Mouse (Mus musculus): ENCODE measurements around the gene Plcb3.
"Not testable (repeated sequence)": the region's sequence is repeated elsewhere in the genome, so short reads cannot be mapped to it uniquely, and the experiment has no call there.

Gene Plcb3

DNA sequence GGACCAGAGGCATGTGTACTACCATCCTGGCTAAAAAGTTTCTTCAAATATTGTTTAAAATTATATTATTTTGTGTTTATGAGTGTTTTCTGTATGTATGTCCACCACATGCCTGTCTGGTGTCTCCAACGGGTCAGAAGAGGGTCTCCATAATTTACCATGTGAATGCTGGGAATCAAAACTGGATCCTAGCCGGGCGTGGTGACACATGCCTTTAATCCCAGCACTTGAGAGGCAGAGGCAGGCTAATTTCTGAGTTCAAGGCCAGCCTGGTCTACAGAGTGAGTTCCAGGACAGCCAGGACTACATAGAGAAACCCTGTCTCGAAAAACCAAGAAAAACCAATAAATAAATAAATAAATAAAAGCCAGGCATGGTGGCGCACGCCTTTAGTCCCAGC, 14.9 kb upstream of the Plcb3 start:
- not testable (repeated sequence) for DNase-seq (ENCODE audit: low read depth in 2 of 2, low spot score in 2 of 2)

DNA sequence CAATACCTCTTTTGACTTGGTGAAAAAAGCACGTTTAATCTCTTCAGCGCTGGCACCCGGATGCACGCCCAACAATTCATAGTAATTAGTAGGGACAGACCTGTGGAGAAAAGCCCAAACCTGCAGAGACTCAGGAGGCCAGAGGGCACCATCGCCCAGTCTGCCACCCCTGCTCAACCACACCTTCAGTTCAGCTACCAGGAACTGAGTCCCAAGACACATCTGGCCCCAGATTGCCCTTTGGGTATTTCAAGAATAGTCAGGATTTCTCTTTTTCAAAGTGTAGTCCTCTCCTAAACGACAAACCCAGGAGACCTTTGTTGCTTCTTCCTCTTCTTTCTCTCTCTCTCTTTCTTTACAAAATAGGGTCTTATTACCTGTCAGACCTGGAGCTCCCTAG, 14.4 kb upstream of the Plcb3 start:
- DNase-seq (ENCODE audit: low read depth in 2 of 2, low spot score in 2 of 2): no peak

DNA sequence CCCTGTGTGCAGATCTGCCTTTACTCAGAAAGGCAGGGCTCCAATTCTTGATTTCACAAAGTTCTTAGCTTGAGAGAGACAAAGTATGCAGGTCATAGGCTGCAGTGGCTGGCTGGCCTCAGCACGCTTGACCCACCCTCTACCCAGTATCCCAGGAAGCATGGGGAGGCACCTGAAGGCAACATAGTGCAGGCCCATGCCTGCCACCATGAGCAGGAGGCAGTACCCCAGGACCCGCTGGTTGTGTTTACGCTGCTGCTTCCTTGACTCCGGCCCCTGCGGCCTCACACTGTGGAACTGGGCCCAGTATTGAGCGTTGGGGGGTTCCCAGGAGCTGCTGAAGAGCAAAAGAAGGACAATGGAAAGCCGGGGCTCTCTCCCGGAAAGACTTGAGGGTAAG, 13.0 kb upstream of the Plcb3 start:
- no peak for DNase-seq (ENCODE audit: low read depth in 2 of 2, low spot score in 2 of 2)

DNA sequence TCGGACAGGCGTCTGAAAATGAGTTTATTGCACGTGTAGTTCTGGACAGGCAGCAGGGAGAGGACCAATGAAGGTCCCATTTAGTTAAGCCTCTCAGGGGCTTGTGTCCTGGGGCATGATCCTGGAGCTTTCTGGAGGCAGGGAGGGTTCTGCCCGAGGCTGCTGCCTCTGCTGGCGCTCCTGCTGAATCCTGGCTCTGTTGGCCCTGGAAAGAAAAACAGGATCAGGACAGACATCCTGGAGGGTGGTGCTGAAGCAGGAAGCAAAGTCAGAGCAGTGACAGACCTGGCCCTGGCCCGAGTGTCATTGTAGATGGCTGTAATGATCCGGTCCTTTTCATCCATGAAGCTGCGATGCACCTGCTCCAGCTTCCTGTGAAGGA, 11.6 kb upstream of the Plcb3 start:
- no peak for DNase-seq (ENCODE audit: low read depth in 2 of 2, low spot score in 2 of 2)

DNA sequence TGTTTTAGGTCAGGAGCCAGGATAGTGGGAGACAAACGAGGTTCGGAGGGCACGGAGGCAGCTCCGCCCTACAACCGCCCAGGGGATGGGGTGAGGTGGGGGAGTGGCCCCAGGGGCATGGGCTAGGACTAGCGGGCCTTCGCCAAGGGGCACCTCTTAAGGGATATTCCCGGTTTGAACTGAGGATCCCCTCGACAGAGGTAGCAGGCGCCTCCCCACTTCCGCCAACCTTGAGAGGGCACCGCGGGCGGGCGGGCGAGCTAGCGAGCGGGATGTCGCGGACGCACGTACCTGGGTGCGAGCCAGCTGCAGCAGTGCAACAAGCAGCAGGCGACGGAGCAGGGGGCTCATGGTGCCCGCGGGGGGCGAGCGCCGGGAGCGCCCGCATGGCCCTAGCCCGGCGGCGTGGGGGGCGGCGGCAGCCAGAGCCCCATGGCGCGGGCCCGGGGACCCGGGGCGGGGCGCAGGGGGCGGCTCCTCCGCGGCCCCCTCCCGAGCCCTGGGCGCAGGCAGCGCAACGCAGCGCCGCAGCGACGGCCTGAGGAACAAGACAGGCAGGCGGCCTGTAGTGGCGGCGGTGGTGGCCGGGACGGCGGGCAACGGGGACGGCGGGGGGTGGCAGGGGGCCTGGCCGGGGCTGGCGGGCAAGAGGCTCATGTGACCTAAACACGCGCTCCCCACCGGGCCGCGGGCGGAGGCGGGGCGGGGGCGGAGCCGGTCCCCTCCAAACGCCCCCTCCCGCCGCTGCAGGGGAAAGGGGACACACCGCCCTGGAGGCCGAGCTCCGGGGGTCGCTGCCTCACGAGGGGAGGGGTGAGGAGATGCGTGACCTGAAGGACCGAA, 11.0 kb upstream of the Plcb3 start, which contains the start of gene Vegfb:
Gene Vegfb (minus strand): TSS at position 591 of the 843 bp plus-strand sequence.
- peak in 1 of 2 experiments; percentile 44 for DNase-seq (ENCODE audit: low read depth in 2 of 2, low spot score in 2 of 2)

DNA sequence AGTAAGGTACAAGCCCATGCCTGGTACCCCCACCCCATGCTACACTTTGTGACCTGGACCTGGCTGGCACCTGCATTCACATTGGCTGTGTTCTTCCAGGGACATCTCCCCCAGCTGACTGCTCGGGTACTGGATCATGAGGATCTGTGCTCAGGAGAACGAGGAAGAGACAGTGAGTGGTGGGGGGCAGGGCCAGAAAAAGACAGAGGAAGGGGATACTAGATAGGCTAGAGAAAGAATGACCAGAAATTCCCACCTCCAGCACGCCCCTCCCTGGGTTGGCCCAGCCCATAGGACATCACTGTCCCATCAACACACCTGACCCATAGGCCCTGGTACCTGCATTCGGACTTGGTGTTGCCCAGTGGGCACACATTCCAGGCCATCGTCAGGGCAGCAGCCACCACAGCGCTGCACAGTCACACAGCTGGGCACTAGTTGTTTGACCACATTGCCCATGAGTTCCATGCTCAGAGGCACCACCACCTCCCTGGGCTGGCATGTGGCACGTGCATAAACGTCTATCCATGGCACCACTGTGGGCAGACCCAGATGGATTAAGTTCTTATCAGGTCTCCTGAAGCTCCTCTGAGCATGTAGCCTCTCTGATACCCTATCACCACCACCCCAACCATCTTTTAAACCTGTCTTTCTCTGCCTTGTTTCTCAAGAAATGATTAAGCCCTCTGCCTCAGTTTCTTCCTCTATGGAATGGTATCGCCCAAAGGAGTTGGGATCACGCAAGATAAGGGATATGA, 9.9 kb upstream of the Plcb3 start:
- no peak for DNase-seq (ENCODE audit: low read depth in 2 of 2, low spot score in 2 of 2)

DNA sequence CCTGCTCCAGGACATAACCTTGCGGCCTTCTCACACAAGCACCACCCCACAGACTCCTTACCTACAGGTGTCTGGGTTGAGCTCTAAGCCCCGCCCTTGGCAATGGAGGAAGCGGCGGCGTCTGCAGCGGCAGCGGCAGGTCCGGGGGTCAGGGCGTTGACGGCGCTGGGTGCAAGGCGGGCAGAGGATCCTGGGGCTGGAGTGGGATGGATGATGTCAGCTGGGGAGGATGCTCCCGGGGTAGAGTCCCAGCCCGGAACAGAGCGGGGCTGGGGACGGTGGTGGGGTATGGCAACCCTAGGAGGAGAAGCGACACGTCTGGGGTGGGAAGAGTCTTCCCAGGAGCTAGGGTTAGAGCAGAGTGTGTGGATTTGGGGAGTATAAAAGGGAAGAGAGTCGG, 9.0 kb upstream of the Plcb3 start:
- DNase-seq (ENCODE audit: low read depth in 2 of 2, low spot score in 2 of 2): no peak

DNA sequence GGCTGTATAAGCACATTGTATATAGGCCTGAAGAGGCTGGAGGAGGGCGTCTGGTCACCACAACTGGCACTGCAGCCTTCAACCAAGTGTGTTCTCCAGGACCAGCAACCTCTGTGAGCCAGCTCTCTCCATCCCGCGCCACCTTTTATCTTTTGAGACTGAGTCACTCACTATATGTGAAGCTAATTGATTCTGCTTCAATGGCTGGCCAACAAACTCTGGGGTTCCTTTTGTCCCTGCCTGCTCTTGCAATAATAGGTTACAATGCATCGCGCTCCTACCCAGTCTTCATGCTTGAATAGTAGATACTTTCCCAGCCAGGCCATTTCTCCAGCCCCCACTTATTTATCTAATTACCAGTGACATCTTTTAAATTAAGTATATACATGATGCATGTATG, 7.4 kb upstream of the Plcb3 start:
- DNase-seq (ENCODE audit: low read depth in 2 of 2, low spot score in 2 of 2): no peak

DNA sequence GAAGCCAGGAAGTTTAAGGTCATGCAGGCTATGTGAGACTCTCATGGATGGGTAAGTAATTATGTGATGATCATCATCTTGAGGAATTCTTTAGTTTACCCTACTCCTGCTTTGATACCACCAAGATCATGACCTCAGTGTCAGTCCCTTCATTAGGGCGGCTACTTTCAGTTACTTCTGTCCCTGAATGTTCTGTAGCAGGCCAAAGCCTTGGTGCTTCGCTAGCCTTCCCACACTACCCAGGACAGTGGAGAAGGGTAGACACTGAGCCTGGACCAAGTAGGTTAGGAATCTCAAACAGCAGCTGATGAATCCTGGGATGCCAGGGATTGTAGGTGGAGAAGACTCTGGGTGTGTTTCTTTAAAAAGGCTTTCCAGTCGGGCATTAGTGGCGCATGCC, 5.2 kb upstream of the Plcb3 start:
- no peak for DNase-seq (ENCODE audit: low read depth in 2 of 2, low spot score in 2 of 2)

DNA sequence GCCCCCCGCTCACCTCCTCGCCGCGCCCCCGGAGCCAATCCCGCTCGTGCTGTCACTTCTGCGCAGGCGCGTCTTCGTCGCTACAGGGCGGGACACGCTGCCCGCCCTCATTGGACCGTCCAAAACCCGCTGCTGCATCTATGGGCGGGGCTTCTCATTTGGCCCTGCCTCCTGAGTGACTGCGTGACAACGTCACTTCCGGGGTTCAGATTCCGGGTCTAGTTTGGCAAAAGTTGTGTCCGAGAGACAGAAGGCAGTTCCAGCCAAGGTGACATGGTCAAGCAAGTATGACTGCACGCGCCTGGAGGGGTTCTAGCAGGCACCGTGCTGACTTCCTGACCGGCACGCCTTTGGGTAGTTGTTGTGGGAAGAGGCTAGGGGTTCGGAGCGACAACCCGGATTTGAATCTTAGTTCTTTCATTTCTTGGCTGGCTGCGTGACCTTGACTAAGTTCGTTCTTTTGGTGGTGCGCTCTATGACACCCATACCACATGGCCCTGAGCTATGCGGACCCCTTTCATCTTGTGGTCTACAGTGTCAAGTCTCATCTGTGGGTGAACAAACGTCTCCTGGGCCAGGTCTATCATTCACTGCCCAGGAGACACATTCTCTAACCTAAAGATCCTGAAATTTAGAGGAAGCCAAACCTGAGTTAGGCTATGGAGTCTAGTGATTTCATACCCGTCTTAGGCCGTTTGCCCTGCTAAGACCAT, 4.3 kb upstream of the Plcb3 start, which contains the start of gene Fkbp2:
Gene Fkbp2 (minus strand): TSS at position 121 of the 713 bp plus-strand sequence.
- peak; percentile 98 for DNase-seq (ENCODE audit: low read depth in 2 of 2, low spot score in 2 of 2)

DNA sequence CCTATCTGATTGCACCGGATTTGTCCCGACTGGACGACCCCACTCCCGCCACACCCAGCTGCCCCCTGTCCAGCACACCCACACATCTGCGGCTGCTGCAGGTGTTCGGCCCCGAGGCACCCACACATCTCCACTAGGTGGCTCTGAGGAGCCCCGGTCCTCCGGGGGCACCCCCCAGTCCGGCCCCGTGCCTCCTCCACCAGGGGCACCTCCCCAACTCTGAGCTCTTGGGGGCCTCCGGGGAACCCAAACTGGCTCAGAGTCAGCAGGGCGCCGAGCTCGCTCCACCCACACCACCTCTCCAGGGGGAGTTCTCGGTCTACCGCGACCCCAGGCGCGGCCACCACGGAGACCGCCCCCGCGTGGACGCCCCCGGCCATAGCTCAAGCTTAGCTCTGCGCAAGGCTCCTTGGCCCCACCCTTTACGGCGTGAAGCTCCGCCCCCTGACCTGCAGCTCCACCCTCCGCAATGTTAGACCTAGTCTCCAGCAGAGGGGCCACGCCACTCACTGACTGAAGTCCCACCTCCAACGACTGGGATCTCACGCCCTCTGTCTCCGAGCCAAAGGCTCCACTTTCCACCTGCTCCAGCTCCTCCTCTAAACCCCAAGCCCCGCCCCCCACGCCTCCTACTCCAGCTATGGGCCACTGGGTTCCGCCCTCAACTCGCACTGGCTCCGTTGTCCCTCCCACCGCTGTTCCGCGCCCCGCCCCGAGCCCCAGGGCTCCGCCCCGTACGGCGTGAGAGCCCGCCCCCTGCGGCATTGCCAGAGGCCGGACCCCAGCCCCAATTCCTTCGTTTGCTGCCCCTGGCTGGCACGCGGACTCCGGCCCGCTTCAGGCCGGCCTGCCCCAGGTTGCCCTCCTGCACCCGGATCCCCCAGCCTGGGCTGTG, 3.5 kb upstream of the Plcb3 start:
- peak; percentile 99 to 100 for DNase-seq (ENCODE audit: low read depth in 2 of 2, low spot score in 2 of 2)

DNA sequence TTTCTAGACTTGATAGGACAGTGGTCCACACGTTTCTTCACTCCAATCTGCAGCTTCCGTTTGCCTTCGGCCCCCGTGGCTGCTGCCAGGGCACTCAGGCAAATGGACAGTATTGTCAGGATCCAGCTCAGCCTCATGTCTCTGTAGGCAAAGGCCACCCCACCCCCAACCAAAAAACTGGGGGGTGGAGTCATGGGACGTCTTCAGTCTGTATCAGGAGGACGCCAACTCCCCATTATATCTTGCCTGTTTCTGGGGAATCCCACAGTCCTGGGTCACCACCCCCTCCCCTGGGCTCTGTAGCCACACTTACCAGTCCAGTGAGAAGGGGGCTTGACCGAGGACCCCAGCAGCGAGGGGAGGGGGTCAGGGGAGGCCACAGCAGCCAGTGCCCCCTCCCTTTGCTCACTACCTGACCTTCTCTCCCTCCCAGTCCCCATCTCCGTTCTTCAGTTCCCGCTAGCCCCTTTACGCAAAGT, 2.8 kb upstream of the Plcb3 start:
- no peak for DNase-seq (ENCODE audit: low read depth in 2 of 2, low spot score in 2 of 2)

DNA sequence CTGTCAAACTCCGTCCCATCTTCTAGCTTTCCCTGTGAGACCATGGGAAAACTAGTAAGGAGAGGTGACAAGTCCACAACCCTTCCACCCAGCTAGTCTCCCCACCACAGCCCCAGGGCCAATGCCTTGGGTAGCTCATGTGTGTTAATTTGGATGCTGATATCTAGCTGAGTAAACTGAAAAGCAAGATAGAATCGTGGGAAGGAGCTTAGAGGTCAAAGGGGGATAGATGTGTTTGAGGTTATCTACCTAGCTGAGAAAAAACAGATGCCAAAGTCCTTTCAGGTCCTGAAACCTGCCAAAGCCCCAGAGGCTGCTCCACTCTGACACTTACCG, 2.3 kb upstream of the Plcb3 start:
- no peak for DNase-seq (ENCODE audit: low read depth in 2 of 2, low spot score in 2 of 2)

DNA sequence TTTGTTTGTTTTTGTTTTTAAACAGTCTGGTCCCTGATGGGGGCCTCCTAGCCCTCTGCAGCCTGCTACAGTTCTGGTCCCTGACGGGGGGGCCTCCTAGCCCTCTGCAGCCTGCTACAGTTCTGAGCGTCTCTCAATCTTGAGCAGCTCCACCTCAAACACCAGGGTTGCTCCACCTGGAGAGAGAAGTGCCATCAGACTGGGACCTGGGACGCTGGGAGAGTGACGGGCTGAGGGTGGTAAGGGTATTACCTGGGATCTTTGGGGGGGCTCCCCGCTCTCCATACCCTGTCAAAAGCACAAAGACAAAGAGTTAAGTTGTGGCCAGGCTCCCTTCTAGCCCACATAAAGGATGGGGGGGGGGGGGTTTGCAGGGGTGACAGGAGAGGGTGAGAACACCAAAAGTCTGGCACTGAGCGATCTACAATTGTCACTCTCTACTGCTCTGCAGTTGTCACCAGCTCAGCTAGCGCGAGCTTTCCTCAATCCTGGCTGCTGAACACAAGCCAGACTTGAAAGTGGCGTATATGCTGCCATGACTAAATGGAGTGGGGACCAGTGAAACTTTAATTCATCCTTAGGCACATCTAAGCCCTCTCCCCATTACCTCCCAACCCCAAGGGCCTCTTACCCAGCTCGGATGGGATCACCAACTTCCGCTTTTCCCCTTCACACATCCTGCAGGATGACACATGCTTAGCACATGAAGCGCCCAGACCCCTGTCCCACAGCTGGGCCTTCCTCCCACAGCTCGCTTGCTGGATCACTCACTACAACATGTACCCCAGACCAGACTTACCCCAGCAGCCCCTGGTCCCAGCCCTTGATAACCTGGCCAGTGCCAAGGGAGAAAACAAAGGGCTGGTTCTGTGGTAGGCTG, 1.7 kb upstream of the Plcb3 start:
- no peak for DNase-seq (ENCODE audit: low read depth in 2 of 2, low spot score in 2 of 2)

DNA sequence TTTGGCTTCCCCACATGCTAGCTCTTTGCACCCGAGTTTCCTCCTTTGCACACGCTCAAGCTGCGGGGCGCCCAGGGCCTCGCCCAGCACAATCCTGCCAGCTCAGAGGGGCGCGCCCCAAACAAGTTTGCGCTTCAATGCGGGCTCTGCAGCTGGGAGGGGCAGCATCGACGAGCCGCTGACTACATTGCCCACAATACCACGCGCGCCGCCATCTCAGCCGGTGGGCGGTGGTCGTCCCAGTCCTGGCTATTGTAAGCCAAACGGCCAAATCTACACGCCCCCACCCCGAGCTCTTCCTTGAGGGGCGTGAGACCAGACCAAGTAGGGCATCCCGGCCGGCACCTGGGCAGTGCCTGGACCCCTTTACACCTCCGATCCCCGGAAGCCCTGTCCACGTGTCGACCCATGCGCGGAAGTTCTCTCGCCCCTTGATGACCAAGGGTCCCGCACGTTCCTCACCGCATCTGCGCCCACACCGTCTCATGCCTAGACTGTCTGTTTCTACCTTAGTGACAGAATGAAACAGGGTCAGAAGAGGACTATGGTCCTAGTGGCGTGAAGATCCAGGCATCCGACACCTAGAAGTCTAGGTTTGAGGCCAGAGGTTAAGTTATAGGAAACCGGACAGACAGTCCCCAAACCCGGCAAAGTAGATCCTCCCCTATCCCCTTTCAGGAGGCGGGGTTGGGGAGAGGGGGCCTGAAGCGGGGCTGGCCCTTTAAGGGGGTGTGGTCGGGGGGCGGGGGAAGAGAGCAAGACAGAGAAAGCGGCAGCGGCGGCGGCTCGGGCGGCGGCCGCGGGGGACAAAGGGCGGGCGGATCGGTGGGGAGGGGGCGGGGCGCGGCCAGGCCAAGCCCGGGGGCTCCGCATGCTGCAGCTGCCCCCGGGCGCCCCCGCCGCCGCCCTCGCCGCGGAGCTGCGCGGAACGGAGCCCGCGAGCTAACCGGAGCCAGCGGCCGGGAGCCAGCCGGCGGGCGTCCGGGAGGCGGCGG, 1.8 kb downstream of the Plcb3 start, which contains the start of gene Ppp1r14b:
Gene Ppp1r14b (plus strand): TSS at position 758 of the 995 bp plus-strand sequence.
- DNase-seq (ENCODE audit: low read depth in 2 of 2, low spot score in 2 of 2): peak; percentile 62 to 73

DNA sequence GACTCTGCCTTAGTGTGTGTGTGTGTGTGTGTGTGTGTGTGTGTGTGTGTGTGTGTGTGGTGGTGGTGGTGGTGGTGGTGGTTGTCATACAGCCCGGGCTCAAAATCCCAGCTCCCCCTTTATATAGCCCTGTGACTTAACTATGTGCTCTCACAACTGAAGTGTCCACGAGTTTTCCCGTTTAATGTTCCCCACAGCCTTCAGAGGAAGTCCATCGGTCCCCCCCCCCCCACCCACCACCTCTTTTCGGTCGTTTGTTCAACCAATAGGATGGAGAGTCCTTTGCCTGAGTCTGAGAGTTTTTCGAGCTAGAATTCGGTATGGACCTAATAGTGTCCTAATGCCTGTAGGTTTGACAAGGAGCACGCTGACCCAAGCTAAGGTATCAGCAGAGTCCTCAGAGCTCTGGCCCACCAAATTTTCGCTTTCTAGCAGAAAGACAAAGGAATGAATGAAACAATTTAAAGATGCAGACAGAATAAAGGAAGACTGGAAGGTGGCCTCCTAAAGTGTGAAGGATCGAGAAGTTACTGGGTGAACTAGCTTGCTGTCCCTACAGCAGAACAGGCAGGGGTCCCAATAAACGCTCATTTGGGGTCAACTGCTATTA, 2.6 kb downstream of the Plcb3 start:
- no peak for DNase-seq (ENCODE audit: low read depth in 2 of 2, low spot score in 2 of 2)

DNA sequence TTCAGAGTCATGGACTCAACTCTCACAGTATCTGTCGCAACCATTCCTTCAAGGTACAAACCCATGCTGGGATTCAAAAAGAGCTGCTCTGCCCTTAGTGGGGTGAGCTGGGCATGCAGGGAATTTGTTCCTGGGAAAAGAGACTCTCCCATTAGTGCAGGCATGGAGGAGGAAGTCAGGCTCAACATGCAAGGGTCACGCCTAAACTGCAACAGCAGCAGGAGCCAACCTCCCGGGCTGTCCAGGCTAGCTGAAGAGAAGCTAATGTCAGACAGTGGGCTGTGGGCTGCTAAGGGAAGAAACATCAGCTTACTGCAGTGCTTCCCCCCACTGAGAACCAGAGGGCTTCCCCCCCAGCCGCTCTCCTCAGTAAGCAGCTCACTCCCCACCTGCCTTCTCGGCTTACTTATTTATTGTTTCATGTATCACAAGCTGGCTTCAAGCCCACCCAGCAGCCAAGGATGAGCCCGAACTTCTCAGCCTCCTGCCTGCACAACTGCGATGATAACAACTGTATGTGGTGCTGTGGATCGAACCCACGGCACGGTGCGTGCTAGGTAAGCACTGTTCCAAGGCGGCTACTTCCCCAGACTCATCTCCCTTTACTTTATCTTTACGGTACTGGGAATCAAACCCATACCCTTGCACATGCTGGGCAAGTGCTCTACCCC, 3.9 kb downstream of the Plcb3 start:
- DNase-seq (ENCODE audit: low read depth in 2 of 2, low spot score in 2 of 2): no peak
